Mouse (Mus musculus) CH12.LX (cell line): ENCODE results near the gene Ercc6l2. TPM values are rescaled to one million over a fixed set of nuclear protein-coding genes. Genes with fewer than 3 reads are reported as not detected.

Experiments
- DNase-seq: peaks from one replicate; pipeline ENCODE4 v3.0.0-alpha.2; 2013; ENCODE audit errors: extremely low read depth
- H3K27ac ChIP-seq: 2 replicates; pipeline ENCODE4 v1.5.1; 2012; ENCODE audit warnings: low read depth, mild to moderate bottlenecking, control low read depth, moderate library complexity; ENCODE audit not compliant: insufficient read depth
- H3K27me3 ChIP-seq: replicated peaks from 2 replicates; pipeline ENCODE3; 2012; ENCODE audit warnings: inconsistent platforms
- H3K36me3 ChIP-seq, 2 experiments: replicated peaks in 1 of 2; 2 replicates each; pipeline versions ENCODE3 to v1.6.1; 2012; ENCODE audit warnings: inconsistent platforms in 1 of 2, low read length in 1 of 2, mild to moderate bottlenecking in 1 of 2, mixed read lengths in 1 of 2, moderate library complexity in 1 of 2; ENCODE audit not compliant: control insufficient read depth in 1 of 2, insufficient read depth in 1 of 2
- H3K4me1 ChIP-seq, 2 experiments: 2 replicates each; pipeline ENCODE4 v1.6.1; 2012; ENCODE audit warnings: inconsistent platforms in 1 of 2, moderate library complexity in 1 of 2; ENCODE audit not compliant: insufficient read depth in 2 of 2, control insufficient read depth in 1 of 2
- H3K4me2 ChIP-seq: 2 replicates; pipeline ENCODE4 v1.6.1; 2012; ENCODE audit warnings: low read depth, mild to moderate bottlenecking, control low read depth; ENCODE audit not compliant: poor library complexity, insufficient read depth, severe bottlenecking
- H3K4me3 ChIP-seq, 3 experiments: fragments of 150-350 bp in 1 of 3; sonication (generic) in 1 of 3; replicated peaks in 1 of 3; 2 replicates each; pipeline versions ENCODE3 to v1.5.1; 2011 to 2012; ENCODE audit warnings: low read depth in 2 of 3, low read length in 2 of 3, mild to moderate bottlenecking in 2 of 3, moderate library complexity in 2 of 3, control low read depth in 1 of 3, improper control_type of control experiment in 1 of 3, inconsistent platforms in 1 of 3, mixed read lengths in 1 of 3; ENCODE audit not compliant: poor library complexity in 1 of 3
- H3K79me2 ChIP-seq: replicated peaks from 2 replicates; pipeline ENCODE4 v1.6.1; 2012; ENCODE audit warnings: mild to moderate bottlenecking, moderate library complexity; ENCODE audit not compliant: control insufficient read depth, poor library complexity, insufficient read depth, severe bottlenecking; ENCODE audit errors: extremely low read depth
- H3K9ac ChIP-seq: 2 replicates; pipeline ENCODE4 v1.6.1; 2012; ENCODE audit warnings: low read depth, mild to moderate bottlenecking, control low read depth, moderate library complexity; ENCODE audit not compliant: insufficient read depth
- H3K9me3 ChIP-seq: replicated peaks from 2 replicates; pipeline ENCODE3; 2012; ENCODE audit warnings: low read length, inconsistent platforms, mixed read lengths
- CHD2 ChIP-seq: IDR thresholded peaks from 2 replicates; pipeline ENCODE4 v1.6.1; 2011; ENCODE audit warnings: low read length, improper control_type of control experiment
- E2F4 ChIP-seq: IDR thresholded peaks from 2 replicates; pipeline ENCODE4 v1.6.1; 2011; ENCODE audit warnings: low read depth, low read length, improper control_type of control experiment; ENCODE audit not compliant: insufficient replicate concordance
- ELF1 ChIP-seq: IDR thresholded peaks from 2 replicates; pipeline ENCODE4 v1.6.1; 2014; ENCODE audit warnings: low read depth, mild to moderate bottlenecking, inconsistent platforms, low read length, improper control_type of control experiment
- EP300 ChIP-seq: IDR thresholded peaks from 2 replicates; pipeline ENCODE4 v1.6.1; 2011; ENCODE audit warnings: low read length, improper control_type of control experiment
- ETS1 ChIP-seq: conservative IDR thresholded peaks from 2 replicates; pipeline ENCODE4 v1.6.1; 2012; ENCODE audit warnings: low read depth, mild to moderate bottlenecking, inconsistent platforms, low read length, improper control_type of control experiment, moderate library complexity
- IRF4 ChIP-seq: IDR thresholded peaks from 2 replicates; pipeline ENCODE4 v1.6.1; 2014; ENCODE audit warnings: low read depth, mild to moderate bottlenecking, inconsistent platforms, low read length, improper control_type of control experiment
- JUN ChIP-seq: IDR thresholded peaks from 2 replicates; pipeline ENCODE4 v1.6.1; 2011; ENCODE audit warnings: low read depth, mild to moderate bottlenecking, low read length, improper control_type of control experiment, moderate library complexity; ENCODE audit not compliant: insufficient read depth
- MAZ ChIP-seq: IDR thresholded peaks from 2 replicates; pipeline ENCODE4 v1.6.1; 2012; ENCODE audit warnings: low read depth, mild to moderate bottlenecking, inconsistent platforms, low read length, improper control_type of control experiment, moderate library complexity
- MEF2A ChIP-seq: IDR thresholded peaks from 2 replicates; pipeline ENCODE4 v1.6.1; 2014; ENCODE audit warnings: low read depth, mild to moderate bottlenecking, inconsistent platforms, low read length, improper control_type of control experiment, borderline replicate concordance
- MXI1 ChIP-seq: IDR thresholded peaks from 2 replicates; pipeline ENCODE4 v1.6.1; 2011; ENCODE audit warnings: mild to moderate bottlenecking, low read depth, low read length, improper control_type of control experiment
- MYC ChIP-seq: IDR thresholded peaks from 2 replicates; pipeline ENCODE4 v1.6.1; 2011; ENCODE audit warnings: low read depth, mild to moderate bottlenecking, improper control_type of control experiment, low read length
- PAX5 ChIP-seq: IDR thresholded peaks from 2 replicates; pipeline ENCODE4 v1.6.1; 2012; ENCODE audit warnings: low read length, inconsistent platforms, mixed read lengths
- POLR2AphosphoS2 ChIP-seq: IDR thresholded peaks from 2 replicates; pipeline ENCODE4 v1.6.1; 2011; ENCODE audit warnings: low read depth, low read length, improper control_type of control experiment
- RCOR1 ChIP-seq: conservative IDR thresholded peaks from 2 replicates; pipeline ENCODE4 v1.6.1; 2012; ENCODE audit warnings: low read depth, mild to moderate bottlenecking, inconsistent platforms, low read length, improper control_type of control experiment
- SIN3A ChIP-seq: IDR thresholded peaks from 2 replicates; pipeline ENCODE4 v1.6.1; 2012; ENCODE audit warnings: low read length, improper control_type of control experiment, inconsistent platforms
- TBP ChIP-seq: conservative IDR thresholded peaks from 2 replicates; pipeline ENCODE4 v1.6.1; 2011; ENCODE audit warnings: low read depth, low read length, improper control_type of control experiment
- TCF12 ChIP-seq: IDR thresholded peaks from 2 replicates; pipeline ENCODE4 v1.6.1; 2014; ENCODE audit warnings: low read depth, mild to moderate bottlenecking, inconsistent platforms, low read length, improper control_type of control experiment
- USF2 ChIP-seq: conservative IDR thresholded peaks from 2 replicates; pipeline ENCODE4 v1.6.1; 2011; ENCODE audit warnings: low read depth, low read length, improper control_type of control experiment
- ZC3H11A ChIP-seq: IDR thresholded peaks from 2 replicates; pipeline ENCODE4 v1.6.1; 2012; ENCODE audit warnings: low read depth, mild to moderate bottlenecking, inconsistent platforms, low read length, improper control_type of control experiment
- dilution Hi-C: fragments of 300-500 bp; cut with MboI; formaldehyde crosslinking; loops from 2 replicates; pipeline ENCODE4 v1.14.3; 2020; ENCODE audit warnings: low sequenced_read_pairs; ENCODE audit not compliant: extremely low pct_unique_long_range_greater_than_20kb, extremely low pct_ligation_motif_present
- in situ Hi-C: fragments of 300-500 bp; cut with MboI; formaldehyde crosslinking; loops from 3 replicates; pipeline ENCODE4 v1.14.3; 2019; ENCODE audit warnings: low sequenced_read_pairs, low pct_ligation_motif_present, low pct_unique_long_range_greater_than_20kb, mixed read lengths
- polyA plus RNA-seq: library from polyadenylated mRNA; unstranded; fragments of >175 nt; gene quantifications from 2 replicates; pipeline ENCODE4 v1.2.1, GENCODE M21; 2012; ENCODE audit warnings: low read depth; ENCODE audit not compliant: insufficient read length
- total RNA-seq, 2 experiments: library from RNA; depleted of rRNA; stranded (reverse); fragments of 300-350 nt in 1 of 2; fragments of >200 nt in 1 of 2; gene quantifications; 2 replicates each; pipeline ENCODE4 v1.2.3; 2012 to 2014

Gene Ercc6l2
- total and polyA plus RNA-seq, 3 experiments, result 44.3 to 97.0 (median 62.5) TPM

- H3K27ac ChIP-seq, result no peak overlapping the region
- no peak overlapping the region for H3K4me2 ChIP-seq
- no peak overlapping the region for H3K9ac ChIP-seq
- H3K4me1 ChIP-seq, result no peaks in the 10 kb centered on the region
- dilution Hi-C loops (no loop called here), in situ Hi-C loops (no loop called here)
- no peaks in the 10 kb centered on the region for H3K27me3 ChIP-seq
- H3K4me3 ChIP-seq, result no peak overlapping the region
- H3K79me2 ChIP-seq, result no peaks in the 10 kb centered on the region
- no peak for DNase-seq
- no peaks in the 10 kb centered on the region for H3K9me3 ChIP-seq
- H3K36me3 ChIP-seq, result no peaks in the 10 kb centered on the region
- TF ChIP-seq IRF4 (no peak), MYC (no peak), RCOR1 (no peak), JUN (no peak), ZC3H11A (no peak), MXI1 (no peak), CHD2 (no peak)
- TF ChIP-seq, all 38 proteins: peak for 0
These were observed 36.1 kb upstream of the Ercc6l2 start for GRCm38 (mm10) chr13:63778925-63779324.

GRCm38 (mm10) chr13:63779376-63780291, 35.4 kb upstream of the Ercc6l2 start:
- in situ Hi-C loops (no loop called here), dilution Hi-C loops (no loop called here)
- no peaks in the 10 kb centered on the region for H3K4me1 ChIP-seq
- H3K4me3 ChIP-seq, result no peak overlapping the region
- no peaks in the 10 kb centered on the region for H3K27me3 ChIP-seq
- TF ChIP-seq USF2, result no peak
- TF ChIP-seq SIN3A, result no peak
- TF ChIP-seq TCF12, result no peak
- no peak for TF ChIP-seq MAZ
- no peak for TF ChIP-seq E2F4
- TF ChIP-seq EP300, result no peak
- no peak for TF ChIP-seq POLR2AphosphoS2
- no peak for TF ChIP-seq RCOR1
- TF ChIP-seq ZC3H11A, result no peak
- TF ChIP-seq MEF2A, result no peak
- no peak for TF ChIP-seq TBP
- no peak for TF ChIP-seq IRF4
- TF ChIP-seq MYC, result no peak
- no peak for TF ChIP-seq MXI1
- TF ChIP-seq ELF1, result no peak
- no peak for TF ChIP-seq ETS1
- TF ChIP-seq PAX5, result no peak
- no peak overlapping the region for H3K4me2 ChIP-seq
- H3K27ac ChIP-seq, result no peak overlapping the region
- DNase-seq, result no peak
- no peaks in the 10 kb centered on the region for H3K36me3 ChIP-seq
- H3K9me3 ChIP-seq, result no peaks in the 10 kb centered on the region
- H3K9ac ChIP-seq, result no peak overlapping the region
- H3K79me2 ChIP-seq, result no peaks in the 10 kb centered on the region
